8 mouse cellular contexts compared by ENCODE assay signal in the genomic region with DNA sequence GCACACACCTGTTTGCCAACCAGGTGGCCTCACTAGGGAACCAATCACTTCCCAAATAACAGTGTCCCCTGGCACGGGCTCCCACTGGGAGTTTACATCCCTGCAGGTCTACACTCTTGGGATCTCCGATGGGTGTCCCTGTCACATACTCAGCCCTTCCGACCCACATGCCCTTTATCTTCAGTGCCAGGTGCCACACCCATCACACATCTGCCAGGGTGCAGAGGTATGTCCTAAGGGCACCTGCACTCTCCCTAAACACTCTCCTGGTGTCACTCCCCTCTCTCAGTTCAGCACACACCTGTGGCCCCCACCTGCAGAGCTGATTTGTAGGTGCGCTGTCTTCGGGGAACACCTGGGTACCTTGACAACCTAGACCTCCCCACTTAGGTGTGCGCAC. TPM values are rescaled to one million over a fixed set of nuclear protein-coding genes. Genes with fewer than 3 reads are reported as not detected.
DNase-seq lines count a peak whose midpoint lies in the region; ATAC-seq lines count a peak whose summit lies in the region.

No protein-coding gene starts in this region.

- peak; percentile 9 for DNase-seq in adrenal gland, postnatal 14 days
- DNase-seq in adrenal gland, adult 18-20 months (ENCODE audit: low spot score in 2 of 2) = no peak
- DNase-seq in neural tube, embryonic 11.5 days (ENCODE audit: low spot score) = no peak
- DNase-seq in neural tube, embryonic 10.5 days (ENCODE audit: extremely low spot score, low spot score) = no peak
- DNase-seq in thymus, postnatal 14 days = peak; percentile 50
- DNase-seq in spleen, postnatal 36 days (ENCODE audit: low spot score in 2 of 2) = no peak
- DNase-seq in gastrocnemius, adult 8-10 months (ENCODE audit: low spot score in 2 of 2) = no peak

- no peaks in the 10 kb centered on the region for H3K9me3 ChIP-seq in neural tube, embryonic 11.5 days (ENCODE audit: control insufficient read depth, low read length)
- H3K9me3 ChIP-seq in liver, embryonic 12.5 days (replicated peaks) = no peaks in the 10 kb centered on the region

- peak overlapping the region; percentile 56 for H3K4me3 ChIP-seq in neural tube, embryonic 11.5 days (ENCODE audit: low read depth, low read length)
- H3K4me3 ChIP-seq in liver, embryonic 12.5 days = peak overlapping the region; percentile 58

- 0 out of 2 replicates have a peak overlapping the region, but pooled peaks have one; percentile 1 for H3K4me2 ChIP-seq in neural tube, embryonic 11.5 days (ENCODE audit: low read depth)
- H3K4me2 ChIP-seq in liver, embryonic 12.5 days = peak overlapping the region; percentile 87

- H3K27me3 ChIP-seq in neural tube, embryonic 11.5 days (ENCODE audit: control insufficient read depth, insufficient read depth, low read length) = peaks cover 24% of the 10 kb centered on the region
- peaks cover 61% of the 10 kb centered on the region for H3K27me3 ChIP-seq in liver, embryonic 12.5 days (replicated peaks)

- H3K4me1 ChIP-seq in neural tube, embryonic 11.5 days (ENCODE audit: control insufficient read depth, insufficient read depth, low read length) = peaks cover 20% of the 10 kb centered on the region
- peaks cover 54% of the 10 kb centered on the region for H3K4me1 ChIP-seq in liver, embryonic 12.5 days

- ATAC-seq in neural tube, embryonic 11.5 days (ENCODE audit: insufficient read depth, low FRiP score, low TSS enrichment) = no peak
- no peak for ATAC-seq in liver, embryonic 12.5 days

- 37% methylated on average over 6 of the region's 6 CpGs for WGBS in neural tube, embryonic 11.5 days
- WGBS in liver, embryonic 12.5 days (ENCODE audit: insufficient replicate concordance) = 33% methylated on average over 6 of the region's 6 CpGs

- no peaks in the 10 kb centered on the region for H3K36me3 ChIP-seq in neural tube, embryonic 11.5 days (ENCODE audit: control insufficient read depth, insufficient read depth, low read length)
- no peaks in the 10 kb centered on the region for H3K36me3 ChIP-seq in liver, embryonic 12.5 days

- no peak overlapping the region for H3K9ac ChIP-seq in neural tube, embryonic 11.5 days (ENCODE audit: low read length)
- H3K9ac ChIP-seq in liver, embryonic 12.5 days = peak overlapping the region; percentile 47; the same call in 1 of the 2 replicates

- no peak overlapping the region for H3K27ac ChIP-seq in neural tube, embryonic 11.5 days (ENCODE audit: low read depth, low read length)
- no peak overlapping the region for H3K27ac ChIP-seq in liver, embryonic 12.5 days

RNA-seq across cellular contexts. Expression of a gene that starts 1.8 kb away (rescaled TPM):
- 154 and 173 TPM in 2 replicates for total RNA-seq in adrenal gland, postnatal 14 days (2021)
- 100 to 1,000 TPM; 116 to 135 TPM for total RNA-seq in adrenal gland, adult 18-20 months (2021)
- polyA plus RNA-seq in neural tube, embryonic 11.5 days (2014; fragmentation: Nextera tagmentation; extraction: Ambion mirVana) = 23.8 and 28.7 TPM in 2 replicates
- polyA plus RNA-seq in liver, embryonic 12.5 days (2016; fragmentation: Nextera tagmentation; extraction: Ambion mirVana) = 16.2 TPM in 2 replicates
- 10 to 100 TPM; 12.9 to 25.5 (median 19.1) TPM for total RNA-seq in gastrocnemius, adult 8-10 months (2022)

RNA-seq across cellular contexts. Expression of a gene that starts 48.2 kb away (rescaled TPM):
- total RNA-seq in adrenal gland, postnatal 14 days (2021) = not detected in 2 replicates
- total RNA-seq in adrenal gland, adult 18-20 months (2021) = not detected
- not detected in 2 replicates for polyA plus RNA-seq in neural tube, embryonic 11.5 days (2014; fragmentation: Nextera tagmentation; extraction: Ambion mirVana)
- polyA plus RNA-seq in liver, embryonic 12.5 days (2016; fragmentation: Nextera tagmentation; extraction: Ambion mirVana) = not detected in 2 replicates
- total RNA-seq in gastrocnemius, adult 8-10 months (2022) = not detected

Comparison
In these comparisons a context has a peak if more than half of its experiments do, and no peak if none do; other contexts are left out.
1. DNase-seq: peak in adrenal gland, postnatal 14 days (single experiment) and thymus, postnatal 14 days (single experiment); none in adrenal gland, adult 18-20 months (0 of 2), neural tube, embryonic 11.5 days (single experiment), neural tube, embryonic 10.5 days (single experiment), spleen, postnatal 36 days (0 of 2) and gastrocnemius, adult 8-10 months (0 of 2).